Mouse (Mus musculus): ENCODE measurements around the gene Ms4a18.

- TF ChIP-seq POLR2A (IDR thresholded peaks at IDR 0.05; ENCODE audit: control insufficient read depth, low read depth, low read length) (no peak), CTCF (IDR thresholded peaks at IDR 0.05; ENCODE audit: control insufficient read depth, insufficient read depth, insufficient replicate concordance, low read depth, low read length) (peak; percentile 9; the same call in 1 of the 2 replicates)
These were observed 41.5 kb downstream of the Ms4a18 start for GRCm38 (mm10) chr19:10976318-10976717.
